Mouse (Mus musculus) limb, embryonic 11.5 days (tissue): Measurements from ENCODE around the gene Plxdc2. TPM values are rescaled to one million over a fixed set of nuclear protein-coding genes. Genes with fewer than 3 reads are reported as not detected.

ENCODE experiments used
- ATAC-seq: fragments of 200-750 bp; cut with Nextera tagmentation; 2 replicates; pipeline ENCODE4 v1.8.0; 2017; ENCODE audit warnings: low read depth; ENCODE audit not compliant: insufficient number of reproducible peaks, low FRiP score, low TSS enrichment
- DNase-seq: peaks from one replicate; pipeline ENCODE4 v3.0.0-alpha.2; 2015; ENCODE audit warnings: low spot score
- H3K27ac ChIP-seq: fragments of 300-500 bp; sonication (generic); replicated peaks from 2 replicates; pipeline ENCODE4 v1.5.1; 2014; ENCODE audit warnings: low read depth, mild to moderate bottlenecking, low read length
- H3K27me3 ChIP-seq: fragments of 300-500 bp; sonication (generic); 2 replicates; pipeline ENCODE4 v1.6.1; 2014; ENCODE audit warnings: mild to moderate bottlenecking, low read length, mixed read lengths; ENCODE audit not compliant: control insufficient read depth, insufficient read depth
- H3K36me3 ChIP-seq: fragments of 300-500 bp; sonication (generic); 2 replicates; pipeline ENCODE4 v1.6.1; 2014; ENCODE audit warnings: mild to moderate bottlenecking, low read length, moderate library complexity, mixed read lengths; ENCODE audit not compliant: control insufficient read depth, insufficient read depth
- H3K4me1 ChIP-seq: fragments of 300-500 bp; sonication (generic); 2 replicates; pipeline ENCODE4 v1.6.1; 2014; ENCODE audit warnings: low read length, mixed read lengths; ENCODE audit not compliant: control insufficient read depth, insufficient read depth
- H3K4me2 ChIP-seq: fragments of 300-500 bp; sonication (generic); 2 replicates; pipeline ENCODE4 v1.6.1; 2014; ENCODE audit warnings: low read depth, mild to moderate bottlenecking, moderate library complexity; ENCODE audit not compliant: severe bottlenecking
- H3K4me3 ChIP-seq: fragments of 300-500 bp; sonication (generic); 2 replicates; pipeline ENCODE4 v1.5.1; 2014; ENCODE audit warnings: low read depth, low read length
- H3K9ac ChIP-seq: fragments of 300-500 bp; sonication (generic); 2 replicates; pipeline ENCODE4 v1.6.1; 2014; ENCODE audit warnings: mild to moderate bottlenecking, low read length
- H3K9me3 ChIP-seq: fragments of 300-500 bp; sonication (generic); 2 replicates; pipeline ENCODE4 v1.6.1; 2016; ENCODE audit warnings: low read length; ENCODE audit not compliant: control insufficient read depth
- WGBS: fragments of 180-500 bp; shearing (Covaris S2); extraction: QIAGEN DNeasy Blood & Tissue Kit; methylation state at CpG from one replicate; pipeline ENCODE4 v1.1.7; 2014; 5-methylcytosine and 5-hydroxymethylcytosine counted together
- polyA plus RNA-seq: library from polyadenylated mRNA; unstranded; fragments of >200 nt; fragmentation: Nextera tagmentation; extraction: Ambion mirVana; gene quantifications from 2 replicates; pipeline ENCODE4 v1.2.1, GENCODE M21; 2014

The Plxdc2 gene
- polyA plus RNA-seq, 1 experiment from 2014 or later = 25.2 TPM

DNA sequence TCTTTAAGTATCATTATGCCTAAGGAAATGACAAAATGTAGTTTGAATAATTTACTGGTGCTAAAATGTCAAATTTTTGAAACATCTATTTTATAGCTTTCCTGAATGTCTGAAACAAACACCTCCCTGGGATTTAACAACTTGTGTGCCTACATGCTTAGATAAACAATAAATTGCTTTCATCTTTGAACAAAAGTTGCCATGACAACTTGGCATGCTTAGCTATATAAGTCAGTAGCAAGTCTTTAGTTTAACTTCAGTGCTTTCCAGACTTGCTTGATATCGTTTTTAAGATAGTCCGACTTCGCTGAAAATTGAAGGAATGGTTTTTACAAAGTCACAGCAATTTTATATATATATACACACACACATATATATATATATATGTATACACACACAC, 189.1 kb downstream of the Plxdc2 start:
- H3K27ac ChIP-seq = no peak overlapping the region
- no peaks in the 10 kb centered on the region for H3K4me1 ChIP-seq
- H3K36me3 ChIP-seq = no peaks in the 10 kb centered on the region
- no peak overlapping the region for H3K9ac ChIP-seq
- H3K4me3 ChIP-seq = no peak overlapping the region
- ATAC-seq = no peak
- H3K9me3 ChIP-seq = no peaks in the 10 kb centered on the region
- WGBS = 86% methylated on average over 3 of the region's 3 CpGs
- no peak overlapping the region for H3K4me2 ChIP-seq
- no peak for DNase-seq
- no peaks in the 10 kb centered on the region for H3K27me3 ChIP-seq

DNA sequence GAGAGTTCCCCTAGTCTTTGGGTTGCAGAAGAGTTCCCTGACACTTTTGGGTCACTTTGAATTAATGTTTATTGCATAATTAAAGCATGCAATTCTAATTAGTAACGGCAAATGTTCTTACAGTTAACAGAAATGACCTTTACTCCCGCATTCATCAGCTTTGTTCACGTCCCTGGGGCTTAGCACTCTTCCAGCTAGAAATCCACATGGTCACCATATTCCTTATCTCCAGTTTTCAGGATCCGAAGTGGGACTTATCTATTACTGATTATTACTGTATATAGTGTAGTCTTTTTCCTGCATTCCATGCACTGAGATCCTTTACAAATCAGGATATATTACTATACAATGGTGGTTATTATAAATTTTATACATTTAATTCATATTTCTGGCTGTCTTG, 203.2 kb downstream of the Plxdc2 start:
- Histone ChIP-seq H3K4me2 (no peak overlapping the region), H3K9ac (no peak overlapping the region), H3K36me3 (no peaks in the 10 kb centered on the region), H3K9me3 (no peaks in the 10 kb centered on the region), H3K27me3 (no peaks in the 10 kb centered on the region), H3K4me3 (no peak overlapping the region), H3K27ac (no peak overlapping the region), H3K4me1 (no peaks in the 10 kb centered on the region)
- WGBS = 54% methylated on average over 4 of the region's 4 CpGs
- no peak for ATAC-seq
- no peak for DNase-seq

DNA sequence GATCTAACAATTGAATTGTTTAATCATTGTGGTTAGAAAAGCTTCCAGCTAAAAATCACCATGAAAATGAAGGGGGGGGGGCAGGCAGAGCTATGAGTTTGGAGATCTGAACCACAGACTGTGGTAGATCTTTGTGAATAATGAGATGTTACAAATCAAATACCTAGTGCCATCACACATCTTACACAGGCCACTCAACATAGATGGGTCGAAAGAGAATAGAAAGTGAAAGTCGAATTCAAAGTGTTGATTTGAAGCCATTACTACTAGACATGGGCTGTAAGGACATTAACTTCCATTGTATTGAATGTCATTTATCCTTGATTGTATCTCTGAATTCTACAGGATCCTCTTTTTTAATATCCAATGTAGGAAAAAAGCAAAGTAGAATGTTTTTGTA, 212.2 kb downstream of the Plxdc2 start:
- WGBS = 89% methylated on average over 2 of the region's 2 CpGs
- Histone ChIP-seq H3K4me2 (no peak overlapping the region), H3K9me3 (no peaks in the 10 kb centered on the region), H3K27me3 (no peaks in the 10 kb centered on the region), H3K27ac (no peak overlapping the region), H3K4me3 (no peak overlapping the region), H3K9ac (no peak overlapping the region), H3K36me3 (no peaks in the 10 kb centered on the region), H3K4me1 (no peaks in the 10 kb centered on the region)
- ATAC-seq = no peak
- DNase-seq = no peak

DNA sequence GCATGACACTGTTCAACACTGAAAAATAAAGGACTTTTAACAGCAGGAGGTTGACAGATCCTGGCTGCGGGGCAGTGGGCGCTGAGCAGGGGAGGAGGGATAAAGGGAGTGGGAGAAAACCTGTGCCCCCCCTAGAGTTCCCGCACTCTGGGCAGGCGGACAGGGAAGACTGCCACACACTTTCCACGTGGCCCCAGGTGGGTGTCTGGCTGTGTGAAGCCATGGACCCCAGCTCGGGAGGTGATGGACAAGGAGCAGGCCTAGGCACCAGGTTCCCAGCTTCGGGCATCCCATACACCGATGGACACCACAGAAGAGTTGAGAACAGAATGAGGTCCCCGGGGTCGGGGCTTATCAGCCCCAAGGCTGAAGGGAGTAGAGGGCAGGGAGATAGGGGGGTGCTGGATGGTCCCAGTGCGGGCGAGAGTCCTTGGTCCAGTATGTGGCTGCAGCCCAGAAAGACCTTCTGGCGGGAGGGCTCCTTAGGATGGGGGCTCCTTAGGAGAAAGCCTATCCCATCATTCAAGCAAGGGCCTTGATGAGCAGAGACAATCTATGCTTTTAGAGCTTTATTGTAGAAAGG, 215.2 kb downstream of the Plxdc2 start:
- no peak for DNase-seq
- no peak overlapping the region for H3K9ac ChIP-seq
- H3K4me2 ChIP-seq = no peak overlapping the region
- no peak overlapping the region for H3K4me3 ChIP-seq
- ATAC-seq = no peak
- H3K36me3 ChIP-seq = no peaks in the 10 kb centered on the region
- H3K27me3 ChIP-seq = no peaks in the 10 kb centered on the region
- no peaks in the 10 kb centered on the region for H3K9me3 ChIP-seq
- no peak overlapping the region for H3K27ac ChIP-seq
- WGBS = 86% methylated on average over 13 of the region's 13 CpGs
- no peaks in the 10 kb centered on the region for H3K4me1 ChIP-seq

DNA sequence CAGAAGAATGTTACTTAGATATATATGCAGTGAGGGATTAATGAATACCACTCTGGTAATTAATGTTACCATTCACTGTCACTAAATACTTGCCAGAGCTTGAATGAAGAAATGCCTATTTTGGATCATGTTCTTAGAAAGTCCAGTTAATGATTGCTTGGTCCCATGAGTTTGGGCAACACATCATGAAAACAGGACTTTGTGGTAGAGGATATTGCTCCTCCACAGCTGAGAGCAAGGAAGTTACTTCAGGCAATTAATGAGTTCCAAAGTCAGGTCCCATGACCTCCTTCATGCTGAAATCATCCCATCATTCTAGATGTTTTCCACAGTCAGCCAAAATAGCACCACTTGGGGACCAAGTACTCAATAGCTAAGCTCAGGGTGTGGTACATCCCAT, 220.5 kb downstream of the Plxdc2 start:
- ATAC-seq (no peak), DNase-seq (no peak)
- H3K9ac ChIP-seq = no peak overlapping the region
- 0 out of 2 replicates have a peak, but pooled peaks cover 8% of the 10 kb centered on the region for H3K4me1 ChIP-seq
- no peaks in the 10 kb centered on the region for H3K27me3 ChIP-seq
- no peaks in the 10 kb centered on the region for H3K9me3 ChIP-seq
- no peak overlapping the region for H3K4me2 ChIP-seq
- no peak overlapping the region for H3K27ac ChIP-seq
- no peak overlapping the region for H3K4me3 ChIP-seq
- no peaks in the 10 kb centered on the region for H3K36me3 ChIP-seq

DNA sequence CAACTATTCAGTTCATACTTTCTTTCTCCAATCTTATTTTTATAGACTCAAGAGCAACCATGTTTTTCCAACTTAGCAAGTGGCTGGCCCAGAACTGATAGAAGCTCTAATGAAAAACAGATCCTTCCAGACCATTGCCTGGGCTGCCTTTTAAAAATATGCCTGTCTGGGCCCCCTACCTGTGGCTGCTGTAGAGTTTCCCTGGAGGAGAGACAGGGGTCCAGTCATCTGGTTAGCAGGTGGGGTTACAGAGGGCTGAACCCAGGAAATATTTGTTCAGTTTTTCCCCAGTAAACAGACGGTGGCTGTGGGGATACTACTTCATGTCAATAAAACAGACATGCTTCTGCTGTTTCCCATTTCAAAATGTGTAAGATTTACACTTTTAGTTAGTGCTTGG, 222.0 kb downstream of the Plxdc2 start:
- ATAC-seq = peak; percentile 77; the same call in 1 of the 2 replicates
- Histone ChIP-seq H3K4me2 (no peak overlapping the region), H3K4me1 (0 out of 2 replicates have a peak, but pooled peaks cover 8% of the 10 kb centered on the region), H3K27me3 (no peaks in the 10 kb centered on the region), H3K36me3 (no peaks in the 10 kb centered on the region), H3K4me3 (no peak overlapping the region), H3K9me3 (no peaks in the 10 kb centered on the region), H3K9ac (no peak overlapping the region), H3K27ac (peak overlapping the region; percentile 36; the same call in 1 of the 2 replicates)
- WGBS = 17% methylated on average over 1 of the region's 1 CpGs
- DNase-seq = peak; percentile 55

DNA sequence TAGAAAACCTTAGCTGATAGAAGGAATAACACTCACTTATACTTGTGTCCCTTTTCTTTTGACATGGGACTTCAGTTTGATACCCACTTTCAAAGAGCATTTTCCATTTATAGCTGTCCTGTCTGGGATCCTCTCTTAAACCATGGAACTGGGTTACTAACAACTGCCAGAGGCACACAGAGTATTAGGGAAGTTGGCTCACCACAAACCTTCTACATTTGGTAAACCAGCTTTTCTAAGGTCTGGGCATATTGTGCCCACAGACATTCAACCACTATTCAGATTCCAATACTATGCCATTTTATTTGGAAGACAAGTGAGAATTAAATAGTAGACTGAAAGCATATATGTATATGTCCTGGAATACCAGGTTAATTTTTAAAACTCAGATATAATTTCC, 232.4 kb downstream of the Plxdc2 start:
- ATAC-seq (no peak), DNase-seq (no peak)
- Histone ChIP-seq H3K9me3 (no peaks in the 10 kb centered on the region), H3K9ac (no peak overlapping the region), H3K27ac (no peak overlapping the region), H3K4me2 (no peak overlapping the region), H3K36me3 (no peaks in the 10 kb centered on the region), H3K27me3 (no peaks in the 10 kb centered on the region), H3K4me1 (no peaks in the 10 kb centered on the region), H3K4me3 (no peak overlapping the region)

DNA sequence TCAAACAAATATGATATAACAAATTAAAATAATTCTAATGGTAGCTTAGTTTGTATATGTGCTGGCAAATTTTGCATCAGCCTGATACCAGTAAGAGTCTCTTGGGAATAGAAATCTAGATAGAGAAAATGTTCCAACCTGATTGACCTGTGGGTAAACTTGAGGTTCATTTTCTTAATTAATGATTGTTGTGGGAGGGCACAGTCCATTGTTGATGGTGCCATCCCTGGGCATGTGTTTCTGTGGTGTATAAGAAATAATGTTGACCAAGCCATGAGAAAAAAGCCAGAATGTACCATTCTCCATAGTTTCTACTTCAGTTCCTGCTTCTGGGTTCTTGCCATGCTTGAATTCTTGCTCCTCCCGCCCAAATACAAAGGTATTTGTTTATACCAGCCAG, 239.3 kb downstream of the Plxdc2 start:
- Histone ChIP-seq H3K4me1 (no peaks in the 10 kb centered on the region), H3K4me2 (no peak overlapping the region), H3K27me3 (no peaks in the 10 kb centered on the region), H3K4me3 (no peak overlapping the region), H3K9ac (no peak overlapping the region), H3K27ac (no peak overlapping the region), H3K9me3 (no peaks in the 10 kb centered on the region), H3K36me3 (no peaks in the 10 kb centered on the region)
- whole genome bisulfite sequencing = 85% methylated on average over 1 of the region's 1 CpGs
- ATAC-seq = no peak
- DNase-seq = no peak

DNA sequence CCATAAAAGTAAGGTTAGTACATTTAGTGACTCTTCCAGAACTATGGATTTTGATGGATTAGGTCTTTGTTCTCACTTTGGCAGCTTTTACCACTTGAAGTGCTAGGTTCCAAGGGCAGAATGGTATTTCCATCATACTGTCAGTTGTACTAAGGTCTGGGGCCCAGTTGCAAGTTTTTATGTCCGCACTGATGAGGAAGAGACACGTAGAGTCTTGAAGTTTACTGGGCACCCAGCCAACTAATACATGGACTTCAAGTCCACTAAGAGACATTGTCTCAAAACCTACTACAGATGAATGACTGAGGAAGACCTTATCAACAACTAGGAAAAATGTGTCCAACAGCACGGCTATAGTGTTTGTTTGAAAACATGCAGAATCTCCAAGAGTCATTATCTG, 242.1 kb downstream of the Plxdc2 start:
- Histone ChIP-seq H3K27ac (no peak overlapping the region), H3K4me2 (no peak overlapping the region), H3K4me3 (no peak overlapping the region), H3K36me3 (no peaks in the 10 kb centered on the region), H3K27me3 (no peaks in the 10 kb centered on the region), H3K4me1 (no peaks in the 10 kb centered on the region), H3K9ac (no peak overlapping the region), H3K9me3 (no peaks in the 10 kb centered on the region)
- ATAC-seq = no peak
- 85% methylated on average over 3 of the region's 3 CpGs for WGBS
- no peak for DNase-seq
